Mouse (Mus musculus) cerebellum, adult 2 months (tissue): ENCODE results near the gene Pcgf6. TPM values are rescaled to one million over a fixed set of nuclear protein-coding genes. Genes with fewer than 3 reads are reported as not detected.
"Not testable (repeated sequence)": the region's sequence is repeated elsewhere in the genome, so short reads cannot be mapped to it uniquely, and the experiment has no call there.

Experiments used
- DNase-seq, 2 experiments: peaks; one replicate each; pipeline ENCODE4 v3.0.0; 2021
- H3K27ac ChIP-seq: fragments of 200-500 bp; 2 replicates; pipeline ENCODE4 v1.5.1; 2012; ENCODE audit warnings: low read length, control low read depth, inconsistent platforms; ENCODE audit not compliant: insufficient read depth
- H3K27me3 ChIP-seq: fragments of 200-500 bp; 2 replicates; pipeline ENCODE4 v1.6.1; 2012; ENCODE audit warnings: inconsistent platforms, mild to moderate bottlenecking, low read length, moderate library complexity; ENCODE audit not compliant: control insufficient read depth, insufficient read depth
- H3K4me1 ChIP-seq: fragments of 200-500 bp; 2 replicates; pipeline ENCODE4 v1.6.1; 2011; ENCODE audit warnings: low read length; ENCODE audit not compliant: control insufficient read depth, insufficient read depth
- H3K4me3 ChIP-seq: fragments of 200-500 bp; replicated peaks from 2 replicates; pipeline ENCODE3; 2011; ENCODE audit warnings: mild to moderate bottlenecking, low read depth, low read length, control low read depth; ENCODE audit not compliant: insufficient read depth
- CTCF ChIP-seq: fragments of 200-500 bp; IDR thresholded peaks from 2 replicates; pipeline ENCODE4 v1.5.1; 2011; ENCODE audit warnings: low read depth, mild to moderate bottlenecking, control low read depth, low read length, moderate library complexity, borderline replicate concordance; ENCODE audit not compliant: insufficient read depth
- POLR2A ChIP-seq: fragments of 200-500 bp; IDR thresholded peaks from 2 replicates; pipeline ENCODE4 v1.6.1; 2011; ENCODE audit warnings: low read length, control low read depth, borderline replicate concordance; ENCODE audit not compliant: insufficient read depth
- WGBS: fragments of 180-500 bp; shearing (Covaris S2); methylation state at CpG from one replicate; pipeline ENCODE4 v1.1.7; 2018; 5-methylcytosine and 5-hydroxymethylcytosine counted together
- polyA plus RNA-seq: library from polyadenylated mRNA; depleted of rRNA; stranded (reverse); fragments of >200 nt; gene quantifications from 2 replicates; pipeline ENCODE4 v1.2.3, GENCODE M21; 2012

Gene Pcgf6
- polyA plus RNA-seq, 1 experiment: 40.9 TPM

DNA sequence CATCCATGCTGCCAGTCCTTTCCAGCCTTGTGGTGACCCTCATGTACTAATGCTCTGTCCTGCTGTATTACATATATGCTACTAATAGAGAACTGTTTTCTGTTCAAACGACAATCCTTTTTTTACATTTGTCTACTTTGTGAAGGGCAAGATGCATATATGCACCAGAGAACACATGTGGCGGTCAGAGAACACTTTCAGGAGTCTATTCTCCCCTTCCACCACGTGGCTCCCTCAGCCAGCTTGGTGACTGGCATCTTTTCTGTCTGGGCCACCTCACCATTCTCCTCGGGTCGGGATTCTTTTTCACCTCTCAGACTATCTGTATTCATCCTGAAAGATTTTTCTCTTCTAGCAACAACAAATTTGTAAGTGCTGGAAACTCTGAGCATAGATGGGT is 44.8 kb downstream of the Pcgf6 start:
- no peak for TF ChIP-seq POLR2A
- TF ChIP-seq CTCF: no peak
- Histone ChIP-seq H3K4me3 (no peak overlapping the region), H3K27ac (no peak overlapping the region), H3K4me1 (no peaks in the 10 kb centered on the region), H3K27me3 (no peaks in the 10 kb centered on the region)
- 73% methylated on average over 5 of the region's 5 CpGs for WGBS
- no peak for DNase-seq

DNA sequence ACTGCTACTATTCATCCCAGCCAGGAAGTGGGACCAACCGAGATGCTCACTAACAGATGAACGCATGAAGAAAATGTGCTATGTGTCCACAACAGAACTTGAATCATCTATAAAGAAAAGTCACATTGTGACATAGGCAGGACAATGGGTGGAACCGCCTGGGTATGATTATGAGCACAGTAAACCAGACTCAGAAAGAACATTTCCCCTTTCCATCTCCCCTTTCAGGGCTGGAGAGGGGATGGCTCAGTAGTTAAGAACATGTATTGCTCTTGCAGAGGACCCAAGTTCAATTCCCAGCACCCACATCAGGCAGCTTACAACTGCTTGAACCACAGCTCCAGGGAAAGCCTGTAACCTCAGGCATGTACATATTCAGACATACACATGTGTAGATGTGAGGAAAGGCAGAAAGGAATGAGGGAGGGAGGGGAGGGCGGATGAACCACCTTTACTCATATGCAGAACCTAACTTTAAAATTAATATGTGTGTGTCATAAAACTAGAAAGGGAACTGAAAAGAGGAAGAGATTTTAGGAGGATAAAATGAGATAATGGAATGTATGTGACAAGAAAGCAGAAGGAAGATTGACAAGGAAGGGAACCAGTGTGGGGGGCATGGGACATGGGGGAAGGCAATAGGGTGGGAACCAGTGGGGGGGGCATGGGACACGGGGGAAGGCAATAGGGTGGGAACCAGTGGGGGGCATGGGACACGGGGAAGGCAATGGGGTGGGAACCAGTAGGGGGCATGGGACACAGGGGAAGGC is 46.8 kb downstream of the Pcgf6 start:
- H3K27ac ChIP-seq: no peak overlapping the region
- no peak overlapping the region for H3K4me3 ChIP-seq
- DNase-seq: no peak
- H3K4me1 ChIP-seq: no peaks in the 10 kb centered on the region
- no peak for TF ChIP-seq CTCF
- no peaks in the 10 kb centered on the region for H3K27me3 ChIP-seq
- 72% methylated on average over 6 of the region's 6 CpGs for WGBS

DNA sequence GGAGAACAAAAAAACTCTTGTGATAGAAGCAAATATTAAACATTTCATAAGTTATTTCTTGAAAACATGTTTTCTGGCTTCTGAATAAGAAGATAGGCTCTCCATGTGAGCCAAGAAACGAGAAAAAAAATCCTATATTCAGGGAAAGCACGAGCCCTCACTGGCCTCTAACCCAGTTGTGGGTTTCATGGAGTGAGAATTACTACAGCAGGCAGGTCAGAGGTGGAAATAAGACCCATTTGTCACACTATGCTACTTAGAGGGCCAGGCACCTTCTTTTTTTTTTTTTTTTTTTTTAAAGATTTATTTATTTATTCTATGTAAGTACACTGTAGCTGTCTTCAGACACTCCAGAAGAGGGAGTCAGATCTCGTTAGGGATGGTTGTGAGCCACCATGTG is 50.3 kb downstream of the Pcgf6 start:
- 92% methylated on average over 3 of the region's 3 CpGs for WGBS
- H3K4me1 ChIP-seq: peaks cover 21% of the 10 kb centered on the region
- not testable (repeated sequence) for H3K4me3 ChIP-seq, H3K27me3 ChIP-seq, H3K27ac ChIP-seq, DNase-seq

DNA sequence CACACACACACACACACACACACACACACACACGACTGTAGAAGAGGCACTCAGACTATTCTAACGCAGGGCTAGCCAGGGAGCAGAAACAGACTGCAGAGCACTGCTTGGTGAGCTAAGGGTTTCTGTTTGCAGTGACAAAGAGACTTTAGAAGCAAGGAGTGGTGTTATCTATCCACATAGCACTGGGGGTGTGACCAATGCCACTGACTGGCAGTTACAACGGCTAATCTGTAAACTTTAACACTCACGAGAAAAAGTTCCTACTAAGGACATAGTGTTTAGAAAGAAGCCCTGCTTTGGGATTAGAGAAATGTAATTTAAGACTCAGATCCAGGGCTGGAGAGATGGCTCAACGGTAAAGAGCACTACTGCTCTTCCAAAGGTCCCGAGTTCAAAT is 51.0 kb downstream of the Pcgf6 start:
- TF ChIP-seq CTCF (no peak), POLR2A (no peak)
- no peak for DNase-seq
- Histone ChIP-seq H3K4me3 (no peak overlapping the region), H3K4me1 (peaks cover 21% of the 10 kb centered on the region), H3K27ac (no peak overlapping the region), H3K27me3 (no peaks in the 10 kb centered on the region)
- 89% methylated on average over 6 of the region's 6 CpGs for WGBS

DNA sequence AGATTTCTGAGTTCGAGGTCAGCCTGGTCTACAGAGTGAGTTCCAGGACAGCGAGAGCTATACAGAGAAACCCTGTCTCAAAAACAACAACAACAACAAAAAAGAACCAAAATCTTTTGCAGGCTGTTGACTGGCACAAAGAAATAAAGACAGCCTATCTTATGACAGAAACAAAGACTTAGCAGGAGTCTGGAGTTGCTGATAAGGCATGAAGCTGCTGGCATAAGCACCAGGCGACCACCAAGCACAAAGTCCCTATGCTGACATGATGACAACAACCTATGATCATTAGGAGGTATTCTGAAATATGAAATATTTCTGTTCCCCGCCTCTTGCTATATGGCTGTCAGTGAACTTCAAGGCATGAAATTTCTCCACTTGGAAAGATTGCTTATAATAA is 51.8 kb downstream of the Pcgf6 start:
- Histone ChIP-seq H3K27ac (no peak overlapping the region), H3K4me1 (peaks cover 21% of the 10 kb centered on the region)
- 87% methylated on average over 4 of the region's 4 CpGs for WGBS

DNA sequence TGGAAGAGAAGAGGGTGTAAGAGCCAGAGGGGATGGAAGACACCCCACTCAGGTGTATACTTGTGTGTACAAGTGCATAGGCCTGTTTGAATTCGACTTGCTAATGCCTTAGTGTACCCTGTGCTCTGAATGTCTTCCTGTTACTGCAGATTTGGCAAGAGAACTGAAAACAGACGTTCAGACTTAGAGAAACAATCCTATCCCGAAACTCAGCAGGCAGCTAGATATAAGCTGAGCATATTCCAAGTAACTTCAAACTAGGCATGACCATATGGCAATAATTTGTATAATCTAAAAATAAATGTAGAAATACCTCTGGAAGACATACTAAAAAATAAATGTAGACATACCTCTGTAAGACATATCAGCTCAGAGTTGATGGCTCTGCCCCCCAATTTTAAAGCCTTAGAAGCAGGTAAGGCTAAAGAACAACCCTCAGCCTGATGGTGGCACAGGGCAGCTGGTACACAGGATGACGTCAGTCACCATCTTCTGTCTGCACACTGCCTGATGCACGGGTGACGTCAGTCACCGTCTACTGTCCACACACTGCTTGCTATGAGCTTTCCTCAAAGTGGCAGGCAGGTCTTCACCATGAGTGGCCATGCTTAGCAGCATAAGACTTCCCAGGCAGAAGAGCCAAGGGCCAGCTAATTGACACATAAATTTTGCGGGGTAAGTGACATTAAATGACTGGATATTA is 52.4 kb downstream of the Pcgf6 start:
- DNase-seq: peak; percentile 64 to 78
- 22% methylated on average over 8 of the region's 8 CpGs for WGBS

More for the DNA sequence above, 51.8 kb downstream of the Pcgf6 start:
- TF ChIP-seq CTCF: no peak
- TF ChIP-seq POLR2A: no peak
- H3K27me3 ChIP-seq: no peaks in the 10 kb centered on the region
- H3K4me3 ChIP-seq: no peak overlapping the region
- DNase-seq: no peak

DNA sequence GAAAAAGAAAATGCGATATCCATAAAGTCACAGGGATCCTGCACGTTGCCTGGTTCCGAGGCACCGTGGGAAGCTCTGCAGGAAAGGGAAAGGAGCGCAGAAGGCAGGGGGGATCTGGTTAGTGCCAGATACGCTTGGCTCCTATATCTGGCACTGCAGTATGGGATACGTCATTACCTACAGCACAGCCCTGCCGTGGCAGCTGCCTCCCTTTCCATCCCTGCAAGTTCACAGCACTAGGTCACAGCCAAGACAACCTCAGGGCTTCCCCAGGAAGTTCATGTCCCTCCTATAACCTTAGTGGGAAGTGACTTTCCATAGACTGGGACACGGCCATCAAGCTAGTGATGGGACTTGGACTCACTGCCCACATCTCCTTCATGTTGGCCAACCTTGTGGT is 54.6 kb downstream of the Pcgf6 start:
- Histone ChIP-seq H3K27me3 (no peaks in the 10 kb centered on the region), H3K4me3 (no peak overlapping the region), H3K4me1 (peaks cover 21% of the 10 kb centered on the region), H3K27ac (0 out of 2 replicates have a peak overlapping the region, but pooled peaks have one; percentile 6)
- WGBS: 25% methylated on average over 9 of the region's 9 CpGs
- TF ChIP-seq POLR2A (no peak), CTCF (no peak)
- DNase-seq: peak; percentile 53 to 62

More for the DNA sequence above, 52.4 kb downstream of the Pcgf6 start:
- TF ChIP-seq POLR2A (no peak), CTCF (no peak)
- Histone ChIP-seq H3K27me3 (no peaks in the 10 kb centered on the region), H3K4me1 (peaks cover 21% of the 10 kb centered on the region), H3K4me3 (no peak overlapping the region), H3K27ac (peak overlapping the region; percentile 17)

DNA sequence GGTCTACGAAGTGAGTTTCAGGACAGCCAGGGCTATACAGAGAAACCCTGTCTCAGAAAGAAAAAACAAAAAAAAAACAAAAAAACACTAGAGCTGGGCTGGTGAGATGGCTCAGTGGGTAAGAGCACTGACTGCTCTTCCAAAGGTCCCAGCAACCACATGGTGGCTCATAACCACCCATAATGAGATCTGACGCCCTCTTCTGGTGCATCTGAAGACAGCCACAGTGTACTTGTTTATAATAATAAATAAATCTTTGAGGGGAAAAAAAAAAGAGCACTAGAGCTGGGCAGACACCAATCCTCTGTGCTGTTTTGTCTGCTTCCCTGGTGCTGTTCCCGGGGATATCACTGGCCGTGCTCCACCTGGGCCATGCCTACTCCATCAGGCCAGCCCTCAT is 58.4 kb downstream of the Pcgf6 start:
- H3K4me3 ChIP-seq, DNase-seq, H3K27me3 ChIP-seq, H3K27ac ChIP-seq: not testable (repeated sequence)
- H3K4me1 ChIP-seq: peaks cover 13% of the 10 kb centered on the region
- 68% methylated on average over 4 of the region's 4 CpGs for WGBS
